Mouse (Mus musculus): ENCODE results near the gene Fam133b.

GRCm38 (mm10) chr5:3529585-3530189, 13.9 kb upstream of the Fam133b start:
- TF ChIP-seq CTCF (IDR thresholded peaks at IDR 0.05; ENCODE audit: extremely low read depth, insufficient read depth, low read length) (no peak), POLR2A (IDR thresholded peaks at IDR 0.05; ENCODE audit: extremely low read depth, insufficient read depth, low read length) (no peak)

Data from cortical plate, adult 2 months (tissue).